Mouse (Mus musculus) spleen, adult 2 months (tissue): Measurements from ENCODE around the gene Col4a3bp. TPM values are rescaled to one million over a fixed set of nuclear protein-coding genes. Genes with fewer than 3 reads are reported as not detected.

Experiments used
- DNase-seq, 2 experiments: peaks; one replicate each; pipeline versions ENCODE4 v3.0.0 to v3.0.0-alpha.2; 2012 to 2021; ENCODE audit warnings: low spot score in 2 of 2, low read depth in 1 of 2
- H3K27ac ChIP-seq: fragments of 200-500 bp; 2 replicates; pipeline ENCODE4 v1.5.1; 2012; ENCODE audit warnings: low read length, inconsistent platforms; ENCODE audit not compliant: insufficient read depth
- H3K27me3 ChIP-seq: fragments of 200-500 bp; 2 replicates; pipeline ENCODE4 v1.6.1; 2012; ENCODE audit warnings: mild to moderate bottlenecking, moderate library complexity, low read length, inconsistent platforms; ENCODE audit not compliant: control insufficient read depth, insufficient read depth
- H3K36me3 ChIP-seq: fragments of 200-500 bp; 2 replicates; pipeline ENCODE4 v1.6.1; 2012; ENCODE audit warnings: mild to moderate bottlenecking, low read length, inconsistent platforms; ENCODE audit not compliant: control insufficient read depth, insufficient read depth
- H3K4me1 ChIP-seq: fragments of 200-500 bp; 2 replicates; pipeline ENCODE4 v1.6.1; 2011; ENCODE audit warnings: inconsistent platforms; ENCODE audit not compliant: control insufficient read depth, insufficient read depth, insufficient read length
- H3K4me3 ChIP-seq: fragments of 200-500 bp; 2 replicates; pipeline ENCODE4 v1.5.1; 2011; ENCODE audit warnings: mild to moderate bottlenecking, inconsistent platforms; ENCODE audit not compliant: insufficient read depth, insufficient read length; ENCODE audit errors: extremely low read depth
- CTCF ChIP-seq: fragments of 200-500 bp; IDR thresholded peaks from 2 replicates; pipeline ENCODE4 v1.5.1; 2011; ENCODE audit warnings: mild to moderate bottlenecking, inconsistent platforms; ENCODE audit not compliant: insufficient read depth, insufficient read length, insufficient replicate concordance; ENCODE audit errors: extremely low read depth
- POLR2A ChIP-seq: fragments of 200-500 bp; IDR thresholded peaks from 2 replicates; pipeline ENCODE4 v1.6.1; 2011; ENCODE audit warnings: low read depth, low read length, inconsistent platforms
- WGBS: fragments of 180-500 bp; shearing (Covaris S2); methylation state at CpG from one replicate; pipeline ENCODE4 v1.1.7; 2018; 5-methylcytosine and 5-hydroxymethylcytosine counted together
- polyA plus RNA-seq: library from polyadenylated mRNA; depleted of rRNA; stranded (reverse); fragments of >200 nt; gene quantifications from 2 replicates; pipeline ENCODE4 v1.2.3, GENCODE M21; 2012

Gene Col4a3bp
- polyA plus RNA-seq, 1 experiment, result 9.5 TPM

GRCm38 (mm10) chr13:96604242-96604641 is 61.8 kb downstream of the Col4a3bp start:
- Histone ChIP-seq H3K4me3 (no peak overlapping the region), H3K36me3 (peaks cover 17% of the 10 kb centered on the region), H3K27me3 (no peaks in the 10 kb centered on the region), H3K4me1 (no peaks in the 10 kb centered on the region; the same call in 1 of the 2 replicates), H3K27ac (no peak overlapping the region)
- no peak for TF ChIP-seq CTCF
- TF ChIP-seq POLR2A, result no peak
- DNase-seq, result no peak
- 91% methylated on average over 2 of the region's 2 CpGs for WGBS

GRCm38 (mm10) chr13:96614615-96615014 is 72.2 kb downstream of the Col4a3bp start:
- no peak for TF ChIP-seq POLR2A
- no peak for TF ChIP-seq CTCF
- no peaks in the 10 kb centered on the region for H3K27me3 ChIP-seq
- peaks cover 13% of the 10 kb centered on the region for H3K36me3 ChIP-seq
- no peak for DNase-seq
- no peak overlapping the region for H3K4me3 ChIP-seq
- H3K4me1 ChIP-seq, result no peaks in the 10 kb centered on the region
- no peak overlapping the region for H3K27ac ChIP-seq
- WGBS, result 93% methylated on average over 3 of the region's 3 CpGs

GRCm38 (mm10) chr13:96620891-96621290 is 78.5 kb downstream of the Col4a3bp start:
- no peak for DNase-seq
- no peak overlapping the region for H3K4me3 ChIP-seq
- no peak overlapping the region for H3K27ac ChIP-seq
- 81% methylated on average over 1 of the region's 1 CpGs for WGBS
- no peaks in the 10 kb centered on the region for H3K27me3 ChIP-seq
- TF ChIP-seq CTCF (no peak), POLR2A (no peak)
- no peaks in the 10 kb centered on the region for H3K4me1 ChIP-seq
- peaks cover 13% of the 10 kb centered on the region for H3K36me3 ChIP-seq

GRCm38 (mm10) chr13:96630396-96630795 is 88.0 kb downstream of the Col4a3bp start:
- Histone ChIP-seq H3K4me1 (no peaks in the 10 kb centered on the region), H3K27ac (no peak overlapping the region), H3K36me3 (peaks cover 17% of the 10 kb centered on the region), H3K27me3 (no peaks in the 10 kb centered on the region), H3K4me3 (no peak overlapping the region)
- DNase-seq, result no peak
- 79% methylated on average over 4 of the region's 4 CpGs for WGBS
- TF ChIP-seq POLR2A (no peak), CTCF (no peak)

GRCm38 (mm10) chr13:96644168-96644567 is 101.8 kb downstream of the Col4a3bp start:
- WGBS, result 71% methylated on average over 2 of the region's 2 CpGs
- no peak for DNase-seq
- H3K27me3 ChIP-seq, result no peaks in the 10 kb centered on the region
- TF ChIP-seq CTCF (no peak), POLR2A (no peak)
- no peak overlapping the region for H3K4me3 ChIP-seq
- peaks cover 11% of the 10 kb centered on the region for H3K36me3 ChIP-seq
- no peaks in the 10 kb centered on the region for H3K4me1 ChIP-seq
- no peak overlapping the region for H3K27ac ChIP-seq

GRCm38 (mm10) chr13:96645822-96646221 is 103.4 kb downstream of the Col4a3bp start:
- TF ChIP-seq POLR2A (no peak), CTCF (no peak)
- no peak overlapping the region for H3K27ac ChIP-seq
- H3K36me3 ChIP-seq, result peaks cover 15% of the 10 kb centered on the region
- no peaks in the 10 kb centered on the region for H3K4me1 ChIP-seq
- no peaks in the 10 kb centered on the region for H3K27me3 ChIP-seq
- H3K4me3 ChIP-seq, result no peak overlapping the region
- 81% methylated on average over 5 of the region's 5 CpGs for WGBS
- no peak for DNase-seq

GRCm38 (mm10) chr13:96653041-96653440 is 110.6 kb downstream of the Col4a3bp start:
- TF ChIP-seq CTCF (no peak), POLR2A (no peak)
- 86% methylated on average over 9 of the region's 9 CpGs for WGBS
- no peak overlapping the region for H3K4me3 ChIP-seq
- H3K27me3 ChIP-seq, result no peaks in the 10 kb centered on the region
- no peak overlapping the region for H3K27ac ChIP-seq
- no peak for DNase-seq
- H3K4me1 ChIP-seq, result no peaks in the 10 kb centered on the region
- peaks cover 64% of the 10 kb centered on the region for H3K36me3 ChIP-seq
